Mouse (Mus musculus) embryonic fibroblast, embryonic 13.5 days (primary cell): Measurements from ENCODE around the gene Slc8a3.

Experiments
- CTCF ChIP-seq: IDR thresholded peaks from 2 replicates; pipeline ENCODE4 v1.5.1; 2011; ENCODE audit warnings: mild to moderate bottlenecking, control low read depth, low read length, moderate library complexity, borderline replicate concordance; ENCODE audit not compliant: insufficient read depth
- POLR2A ChIP-seq: IDR thresholded peaks from 2 replicates; pipeline ENCODE4 v1.6.1; 2011; ENCODE audit warnings: low read depth, mild to moderate bottlenecking, control low read depth, low read length, moderate library complexity

DNA sequence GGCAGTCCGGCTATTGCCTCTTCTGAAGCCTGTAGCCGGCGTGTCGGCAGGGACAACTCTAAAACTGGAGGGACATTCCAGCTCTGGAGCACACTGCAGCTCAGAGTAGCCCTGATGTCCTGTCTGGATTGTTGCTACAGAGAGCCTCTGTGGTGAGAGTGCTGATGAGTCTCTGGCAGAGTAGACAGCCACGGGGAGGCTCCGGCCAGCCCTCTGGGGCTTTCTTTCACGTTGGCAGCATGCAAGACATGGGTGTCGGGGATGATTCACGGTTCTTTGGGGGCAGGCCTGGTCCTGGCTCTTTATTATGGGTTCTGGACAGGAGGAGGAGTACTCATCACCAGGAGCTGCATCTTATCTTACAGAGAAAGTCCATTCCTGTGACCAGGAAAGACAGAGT, 165.8 kb downstream of the Slc8a3 start:
- TF ChIP-seq POLR2A (no peak), CTCF (no peak)
